8 mouse cellular contexts compared by ENCODE assay signal in genomic region chr11:21371122-21371806, GRCm38 (mm10). TPM values are rescaled to one million over a fixed set of nuclear protein-coding genes. Genes with fewer than 3 reads are reported as not detected.
A peak's percentile ranks its signal among the peaks of the same experiment; 100 is the strongest.
DNase-seq lines count a peak whose midpoint lies in the region; ATAC-seq lines count a peak whose summit lies in the region.

TSS of gene Ugp2 (minus strand) at chr11:21371201.

- H3K9me3 ChIP-seq in hindbrain, embryonic 13.5 days: no peaks in the 10 kb centered on the region

- H3K9ac ChIP-seq in hindbrain, embryonic 13.5 days: peak within 1 kb of the TSS; percentile 87

- peak within 1 kb of the TSS; percentile 90 for H3K4me3 ChIP-seq in hindbrain, embryonic 13.5 days

- peak; percentile 98 for DNase-seq in NIH3T3 (ENCODE audit: low read depth)
- DNase-seq in cerebellum, adult 9-10 months: peak; percentile 96
- peak; percentile 94 to 97 for DNase-seq in frontal cortex, postnatal 14 days (ENCODE audit: low spot score in 2 of 2)
- peak; percentile 97 for DNase-seq in layer of hippocampus, postnatal 25 days (ENCODE audit: extremely low spot score in 1 of 2, low spot score in 1 of 2)
- peak; percentile 97 for DNase-seq in lung, postnatal 25 days (ENCODE audit: low spot score)
- DNase-seq in retina, postnatal 7 days (ENCODE audit: low read depth, low spot score): peak; percentile 91
- DNase-seq in urinary bladder, adult 2 months (ENCODE audit: low spot score): peak; percentile 96

- 6% methylated on average over 38 of the region's 38 CpGs for WGBS in hindbrain, embryonic 13.5 days

- H3K27ac ChIP-seq in hindbrain, embryonic 13.5 days: peak within 1 kb of the TSS; percentile 83

- H3K4me2 ChIP-seq in hindbrain, embryonic 13.5 days: peak within 1 kb of the TSS; percentile 68

- H3K27me3 ChIP-seq in hindbrain, embryonic 13.5 days: no peaks in the 10 kb centered on the region

- H3K36me3 ChIP-seq in hindbrain, embryonic 13.5 days: no peaks in the 10 kb centered on the region

- H3K4me1 ChIP-seq in hindbrain, embryonic 13.5 days (replicated peaks): peaks cover 24% of the 10 kb centered on the region

- peak; percentile 99 for ATAC-seq in hindbrain, embryonic 13.5 days (ENCODE audit: low FRiP score)

RNA-seq across cellular contexts. Expression of gene Ugp2, which starts in this region (rescaled TPM):
- 65.0 and 71.6 TPM in 2 replicates for polyA plus RNA-seq in hindbrain, embryonic 13.5 days (2015; fragmentation: Nextera tagmentation; extraction: Ambion mirVana)
- 10 to 100 TPM; 80.2 to 81.7 TPM for total RNA-seq in layer of hippocampus, postnatal 25 days (2021)
- 91.0 and 96.7 TPM in 2 replicates for polyA plus RNA-seq in urinary bladder, adult 2 months (2012; rRNA removed)

Comparison
In these comparisons a context has a peak if more than half of its experiments do, and no peak if none do; other contexts are left out.
1. Peak in every context shown above with its lines: DNase-seq, ATAC-seq, H3K4me3 ChIP-seq and H3K27ac ChIP-seq.